Mouse (Mus musculus): Measurements from ENCODE around the gene Tex47. TPM values are rescaled to one million over a fixed set of nuclear protein-coding genes. Genes with fewer than 3 reads are reported as not detected.
A peak's percentile ranks its signal among the peaks of the same experiment; 100 is the strongest.

The Tex47 gene
- total RNA-seq (2021), result not detected
- long read RNA-seq, experiment 1, result 0 reads
- long read RNA-seq, experiment 2, result 0 reads

DNA sequence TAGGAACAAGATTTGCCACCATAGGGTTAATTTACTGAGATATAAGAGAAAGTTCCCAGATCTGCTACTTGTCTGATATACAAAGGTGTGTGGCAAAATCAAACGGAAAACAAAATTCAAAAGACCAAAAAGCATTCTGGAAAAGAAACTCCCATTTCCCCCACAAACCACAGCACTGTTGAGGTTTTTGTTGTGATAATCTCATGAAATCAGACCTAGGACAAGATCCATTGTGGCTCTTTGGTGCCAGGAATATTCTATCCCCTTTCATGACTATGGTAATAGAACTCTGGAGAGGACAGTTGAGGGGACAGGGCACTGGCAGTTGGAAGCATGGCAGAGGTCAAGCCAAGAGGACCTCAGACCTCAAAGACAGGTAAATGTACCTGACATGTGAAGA lies at the start of gene Tex47:
TSS of gene Tex47 (plus strand) at position 301 of the 400 bp plus-strand sequence.
- intact Hi-C loops (cut with DNase I), result no loop called here
- no peak for DNase-seq
- Histone ChIP-seq H3K4me3 (no peak within 1 kb of the TSS), H3K27ac (no peak within 1 kb of the TSS)
- no peak for TF ChIP-seq CTCF (IDR thresholded peaks at IDR 0.05)

DNA sequence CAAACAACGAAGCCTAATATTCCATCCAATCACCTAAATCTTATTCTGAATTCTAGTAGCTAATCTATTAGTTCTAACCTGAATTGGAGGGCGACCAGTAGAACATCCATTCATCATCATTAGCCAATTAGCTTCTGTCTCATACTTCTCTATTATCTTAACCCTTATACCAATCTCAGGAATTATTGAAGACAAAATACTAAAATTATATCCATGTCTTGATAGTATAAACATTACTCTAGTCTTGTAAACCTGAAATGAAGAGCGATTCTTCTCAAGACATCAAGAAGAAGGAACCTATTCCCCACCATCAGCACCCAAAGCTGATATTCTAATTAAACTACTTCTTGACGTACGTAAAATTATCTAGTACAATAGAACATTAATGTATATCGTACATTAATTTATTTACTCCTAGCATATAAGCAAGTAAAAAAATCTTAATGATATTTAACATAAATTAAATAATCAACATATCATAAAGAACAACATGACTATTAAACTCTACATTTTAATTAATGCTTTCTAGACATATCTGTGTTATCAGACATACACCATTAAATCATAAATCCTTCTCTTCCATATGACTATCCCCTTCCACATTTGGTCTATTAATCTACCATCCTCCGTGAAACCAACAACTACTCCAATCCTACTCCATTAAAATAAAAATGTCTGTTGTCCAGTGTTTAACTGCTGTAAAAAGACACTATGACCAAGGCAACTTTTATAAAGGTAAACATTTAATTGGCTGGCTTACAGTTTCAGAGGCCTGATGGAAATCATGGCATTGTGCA lies 27.1 kb upstream of the Tex47 start:
- no peak for TF ChIP-seq CTCF (IDR thresholded peaks at IDR 0.05)
- no peak for DNase-seq

GRCm38 (mm10) chr5:7284336-7284735 lies 19.6 kb upstream of the Tex47 start:
- no peak for DNase-seq
- Histone ChIP-seq H3K4me3 (no peak overlapping the region), H3K27ac (no peak overlapping the region)
- no peak for TF ChIP-seq CTCF (IDR thresholded peaks at IDR 0.05)
- intact Hi-C loops (cut with DNase I), result no loop called here

More for the DNA sequence above, 27.1 kb upstream of the Tex47 start:
- Histone ChIP-seq H3K27ac (no peak overlapping the region), H3K4me3 (no peak overlapping the region)
- intact Hi-C loops (cut with DNase I), result no loop called here

GRCm38 (mm10) chr5:7302969-7303368 lies 950 bp upstream of the Tex47 start:
- no peak for TF ChIP-seq CTCF (IDR thresholded peaks at IDR 0.05)
- Histone ChIP-seq H3K4me3 (no peak overlapping the region), H3K27ac (no peak overlapping the region)
- DNase-seq, result no peak
- intact Hi-C loops (cut with DNase I), result no loop called here

- Histone ChIP-seq H3K27ac (no peak overlapping the region), H3K4me3 (no peak overlapping the region)
- intact Hi-C loops (cut with DNase I), result no loop called here
- no peak for DNase-seq
- no peak for TF ChIP-seq CTCF (IDR thresholded peaks at IDR 0.05)
These were observed 21.7 kb downstream of the Tex47 start for GRCm38 (mm10) chr5:7325594-7325993.

DNA sequence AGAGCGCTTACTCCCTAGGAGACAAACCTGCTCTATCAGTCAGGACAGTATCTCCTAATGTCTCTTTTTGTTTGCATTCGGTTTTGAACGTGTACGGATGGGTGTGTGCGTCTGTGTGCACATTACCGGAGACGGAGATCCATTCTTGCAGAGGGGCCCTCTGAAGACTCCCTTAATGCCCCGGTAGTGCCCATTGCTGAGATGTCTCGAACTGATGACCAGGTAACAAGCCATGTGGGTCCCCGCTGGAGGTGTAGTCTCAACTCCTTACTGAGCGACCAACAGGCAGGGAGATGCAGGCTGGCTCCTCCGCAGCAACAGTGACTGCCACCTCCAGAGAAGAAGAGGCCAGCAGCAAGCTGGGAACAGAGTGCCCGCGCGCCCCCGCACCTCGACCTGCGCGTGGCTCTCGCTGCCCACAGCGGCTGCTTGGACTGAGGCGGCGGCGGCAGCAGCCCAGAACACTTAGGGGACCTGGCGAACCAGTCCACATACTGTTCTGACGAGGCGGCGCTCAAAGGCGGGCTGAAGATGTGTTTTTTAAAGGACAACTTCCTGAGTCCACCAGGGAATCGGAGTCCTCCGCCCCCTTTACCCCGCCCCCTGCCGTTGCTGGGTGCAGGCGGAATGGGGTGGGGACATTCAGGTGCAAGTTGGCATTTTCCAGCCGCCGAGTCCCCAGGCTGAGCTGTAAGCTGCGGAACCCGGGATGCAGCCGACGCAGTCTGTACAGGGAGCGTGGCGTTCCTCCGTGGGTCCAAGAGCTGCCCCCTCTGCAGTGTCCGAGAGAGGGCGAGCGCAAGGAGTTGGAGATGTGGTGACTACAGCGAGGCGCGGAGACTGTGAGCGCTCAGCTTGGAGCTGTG lies 40.5 kb downstream of the Tex47 start, which contains the start of gene Zfp804b:
TSS of gene Zfp804b (minus strand) at position 612 of the 866 bp plus-strand sequence.
- no peak; the same call in 1 of the 2 replicates for TF ChIP-seq CTCF (IDR thresholded peaks at IDR 0.05)
- peak; percentile 13 for DNase-seq
- no peak within 1 kb of the TSS for H3K27ac ChIP-seq
- intact Hi-C loops (cut with DNase I), result no loop called here
- peak within 1 kb of the TSS; percentile 64 for H3K4me3 ChIP-seq

DNA sequence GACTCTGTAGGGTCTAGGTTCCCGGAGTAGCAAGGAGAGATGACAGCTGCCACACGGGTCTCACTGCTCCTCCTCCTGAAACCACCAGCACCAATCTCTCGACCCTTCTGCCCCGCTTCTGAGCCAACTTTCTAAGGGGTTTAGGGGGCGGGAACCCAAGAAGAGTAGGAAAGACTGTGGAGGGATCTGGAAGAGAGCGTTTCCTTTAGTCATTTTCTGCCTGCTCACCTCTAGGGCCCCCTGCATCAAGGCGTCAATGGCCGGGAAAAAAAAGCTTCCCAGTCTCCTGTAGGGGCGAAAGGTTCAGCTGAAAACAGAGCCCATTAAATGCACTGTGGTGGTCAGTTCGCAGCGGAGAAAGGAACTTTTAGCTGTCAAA lies 41.1 kb downstream of the Tex47 start:
- intact Hi-C loops (cut with DNase I), result no loop called here
- H3K4me3 ChIP-seq, result peak overlapping the region; percentile 64
- no peak overlapping the region for H3K27ac ChIP-seq
- no peak for DNase-seq
- no peak for TF ChIP-seq CTCF (IDR thresholded peaks at IDR 0.05)

Other genes starting within 250 kb of the Tex47 start
- not detected for gene Zfp804b, start 40.6 kb downstream of the Tex47 start, total RNA-seq (2021)